Comparison of ENCODE assay signal across 21 mouse cellular contexts in the genomic region with DNA sequence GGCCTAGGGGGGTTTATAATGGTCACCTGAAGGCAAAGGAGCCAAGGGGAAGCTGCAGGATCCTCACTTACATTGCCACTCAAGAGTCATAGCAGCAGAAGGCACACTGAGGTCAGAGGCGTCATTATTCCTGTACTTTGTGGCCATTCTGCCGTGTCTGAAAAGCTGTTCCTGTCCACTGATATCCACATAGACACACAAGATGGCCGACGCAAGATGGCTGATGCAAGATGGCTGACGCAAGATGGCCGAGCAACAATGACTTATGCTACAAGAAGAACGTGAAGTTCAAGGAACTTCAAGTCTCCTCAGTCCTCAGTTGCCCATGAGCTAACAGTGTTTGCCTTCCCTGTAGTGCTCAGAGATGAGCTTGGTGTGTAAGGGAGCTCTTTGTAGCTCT.
DNase-seq lines count a peak whose midpoint lies in the region; ATAC-seq and TF ChIP-seq lines count a peak whose summit lies in the region.
"Had no signal": no experiment of that assay in that cellular context is flagged by ENCODE, and none has a peak within 500 bp of the region (broad histone marks: within the 10 kb centered on the region; RNA-seq: fewer than 3 reads in every experiment).

No protein-coding gene starts in this region.

- no peak for TF ChIP-seq CTCF in gastrocnemius, adult 2 months (IDR thresholded peaks at IDR 0.05)
- TF ChIP-seq CTCF in CH12.LX (conservative IDR thresholded peaks at IDR 0.05 in 1 of 2, IDR thresholded peaks at IDR 0.05 in 1 of 2; ENCODE audit: low read depth in 2 of 2, low read length in 2 of 2): no peak

- TF ChIP-seq POLR2A in CH12.LX (IDR thresholded peaks at IDR 0.05; ENCODE audit: low read depth, low read length) (no peak), myocyte (IDR thresholded peaks at IDR 0.05; ENCODE audit: insufficient read length, low read depth) (no peak)

- WGBS in embryonic facial prominence, embryonic 13.5 days: 92% methylated on average over 7 of the region's 7 CpGs

- no peaks in the 10 kb centered on the region for H3K79me2 ChIP-seq in CH12.LX (replicated peaks; ENCODE audit: control insufficient read depth, extremely low read depth, insufficient read depth, poor library complexity, severe bottlenecking)
- peaks cover 45% of the 10 kb centered on the region for H3K79me2 ChIP-seq in myocyte (ENCODE audit: control insufficient read depth, insufficient read depth)

- peak; percentile 8 for DNase-seq in gastrocnemius, adult 2 months
- no peak for DNase-seq in gastrocnemius, postnatal 36 days
- no peak for DNase-seq in CH12.LX (ENCODE audit: extremely low read depth)
- DNase-seq in embryo, embryonic 10 days (ENCODE audit: low spot score): no peak
- DNase-seq: adrenal gland, adult 2 months; adrenal gland, postnatal 10 days; adrenal gland, postnatal 25 days; B cell, adult 2 months; cerebellum, adult 11 months; cerebellum, adult 18-20 months; cerebellum, adult 8-10 months; cerebellum, adult 9-11 months; cerebellum, postnatal 14 days; cerebellum, postnatal 36 days; forebrain, postnatal 0 days had no signal

- dilution Hi-C loops in CH12.LX (cut with MboI; ENCODE audit: extremely low pct_ligation_motif_present, extremely low pct_unique_long_range_greater_than_20kb, low sequenced_read_pairs): no loop called here

- H3K9me3 ChIP-seq in CH12.LX (replicated peaks; ENCODE audit: low read length): no peaks in the 10 kb centered on the region
- H3K9me3 ChIP-seq in embryonic facial prominence, embryonic 13.5 days: no peaks in the 10 kb centered on the region
- H3K9me3 ChIP-seq: forebrain, embryonic 13.5 days; forebrain, embryonic 15.5 days had no signal

- no peak overlapping the region for H3K4me2 ChIP-seq in CH12.LX (ENCODE audit: insufficient read depth, low read depth, poor library complexity, severe bottlenecking)
- H3K4me2 ChIP-seq in embryonic facial prominence, embryonic 13.5 days: no peak overlapping the region
- H3K4me2 ChIP-seq in myocyte (ENCODE audit: low read depth): no peak overlapping the region
- H3K4me2 ChIP-seq: forebrain, embryonic 13.5 days; forebrain, embryonic 15.5 days had no signal

- no peak overlapping the region for H3K9ac ChIP-seq in CH12.LX (ENCODE audit: insufficient read depth, low read depth)
- H3K9ac ChIP-seq in embryonic facial prominence, embryonic 13.5 days: no peak overlapping the region
- H3K9ac ChIP-seq: forebrain, embryonic 13.5 days; forebrain, embryonic 15.5 days; forebrain, postnatal 0 days had no signal

- no peak overlapping the region for H3ac ChIP-seq in myocyte (ENCODE audit: control insufficient read depth, insufficient read length)

- H3K4me1 ChIP-seq in CH12.LX (ENCODE audit: control insufficient read depth in 1 of 2, insufficient read depth in 2 of 2): peaks cover 25 to 55% of the 10 kb centered on the region in 2 experiments
- H3K4me1 ChIP-seq in embryonic facial prominence, embryonic 13.5 days: peaks cover 80% of the 10 kb centered on the region

- no peak overlapping the region for H3K27ac ChIP-seq in gastrocnemius, adult 2 months
- no peak overlapping the region for H3K27ac ChIP-seq in CH12.LX (ENCODE audit: insufficient read depth, low read depth)
- H3K27ac ChIP-seq in embryonic facial prominence, embryonic 13.5 days: peak overlapping the region; percentile 18; the same call in 1 of the 2 replicates
- H3K27ac ChIP-seq: forebrain, embryonic 13.5 days; forebrain, embryonic 15.5 days had no signal

- intact Hi-C loops in gastrocnemius, adult 2 months (cut with DNase I): no loop called here
- intact Hi-C loops in gastrocnemius, postnatal 36 days (cut with DNase I): no loop called here

- no peak for TF ChIP-seq RAD21 in CH12.LX (IDR thresholded peaks at IDR 0.05; ENCODE audit: low read depth, low read length)

- in situ Hi-C loops in CH12.LX (cut with MboI; ENCODE audit: low pct_ligation_motif_present, low pct_unique_long_range_greater_than_20kb, low sequenced_read_pairs): no loop called here

- ATAC-seq in embryonic facial prominence, embryonic 13.5 days (ENCODE audit: insufficient number of reproducible peaks, insufficient read depth, low FRiP score, low TSS enrichment, low read depth): no peak
- no peak for ATAC-seq in frontal cortex, adult (ENCODE audit: low TSS enrichment)
- ATAC-seq: CD4-positive, CD25-positive, alpha-beta regulatory T cell, adult 4 months; forebrain, embryonic 13.5 days; forebrain, embryonic 15.5 days; forebrain, postnatal 0 days had no signal

- no peak overlapping the region for H3K4me3 ChIP-seq in gastrocnemius, adult 2 months
- H3K4me3 ChIP-seq in CH12.LX (replicated peaks in 1 of 3; ENCODE audit: low read depth in 2 of 3, low read length in 2 of 3, poor library complexity in 1 of 3): no peak overlapping the region
- no peak overlapping the region for H3K4me3 ChIP-seq in embryonic facial prominence, embryonic 13.5 days
- H3K4me3 ChIP-seq in myocyte: no peak overlapping the region
- H3K4me3 ChIP-seq: forebrain, embryonic 13.5 days; forebrain, embryonic 15.5 days had no signal

- H3K27me3 ChIP-seq in CH12.LX (replicated peaks) (no peaks in the 10 kb centered on the region), myocyte (ENCODE audit: control insufficient read depth, insufficient read depth, insufficient read length) (no peaks in the 10 kb centered on the region)
- H3K27me3 ChIP-seq in embryonic facial prominence, embryonic 13.5 days: no peaks in the 10 kb centered on the region
- H3K27me3 ChIP-seq: forebrain, embryonic 15.5 days had no signal

- no peak for TF ChIP-seq EP300 in CH12.LX (IDR thresholded peaks at IDR 0.05; ENCODE audit: low read length)

- peaks cover 0 to 76% of the 10 kb centered on the region in 2 experiments for H3K36me3 ChIP-seq in CH12.LX (replicated peaks in 1 of 2; ENCODE audit: control insufficient read depth in 1 of 2, insufficient read depth in 1 of 2, low read length in 1 of 2)
- H3K36me3 ChIP-seq in embryonic facial prominence, embryonic 13.5 days: peaks cover 13% of the 10 kb centered on the region; the same call in 1 of the 2 replicates
- peaks cover 49% of the 10 kb centered on the region for H3K36me3 ChIP-seq in myocyte (ENCODE audit: control insufficient read depth, insufficient read depth)
- H3K36me3 ChIP-seq: forebrain, embryonic 15.5 days had no signal

TF ChIP-seq in CH12.LX, 34 proteins besides CTCF, POLR2A, EP300 and RAD21:
- TF ChIP-seq NRF1 (IDR thresholded peaks at IDR 0.05; ENCODE audit: low read depth, low read length): peak; percentile 67
- no peak for TF ChIP-seq E2F4 (IDR thresholded peaks at IDR 0.05; ENCODE audit: insufficient replicate concordance, low read depth, low read length)

TF ChIP-seq in myocyte, 11 proteins besides CTCF, POLR2A, EP300 and RAD21:
- TF ChIP-seq E2F4 (IDR thresholded peaks at IDR 0.05; ENCODE audit: insufficient read depth) (no peak), REST (IDR thresholded peaks at IDR 0.05; ENCODE audit: insufficient read depth, insufficient read length) (no peak), MYOG (IDR thresholded peaks at IDR 0.05; ENCODE audit: control insufficient read depth in 1 of 3, insufficient read depth in 1 of 3, insufficient read length in 2 of 3, low read depth in 2 of 3) (no peak), USF1 (IDR thresholded peaks at IDR 0.05; ENCODE audit: low read depth) (no peak), POLR2AphosphoS2 (IDR thresholded peaks at IDR 0.05; ENCODE audit: insufficient read length, low read depth) (peak; percentile 37)
